Mouse (Mus musculus) testis, adult 2 months (tissue): ENCODE measurements around the gene Gm4884. TPM values are rescaled to one million over a fixed set of nuclear protein-coding genes. Genes with fewer than 3 reads are reported as not detected.
A peak's percentile ranks its signal among the peaks of the same experiment; 100 is the strongest.
"Not testable (repeated sequence)": the region's sequence is repeated elsewhere in the genome, so short reads cannot be mapped to it uniquely, and the experiment has no call there.

ENCODE experiments used
- H3K27ac ChIP-seq: fragments of 200-500 bp; 2 replicates; pipeline ENCODE4 v1.5.1; 2012; ENCODE audit warnings: low read depth, low read length; ENCODE audit not compliant: control insufficient read depth, insufficient read depth
- H3K27me3 ChIP-seq: fragments of 200-500 bp; 2 replicates; pipeline ENCODE4 v1.6.1; 2012; ENCODE audit warnings: mild to moderate bottlenecking, low read length, moderate library complexity; ENCODE audit not compliant: control insufficient read depth, insufficient read depth
- H3K36me3 ChIP-seq: fragments of 200-500 bp; 2 replicates; pipeline ENCODE4 v1.6.1; 2012; ENCODE audit warnings: mild to moderate bottlenecking, low read length; ENCODE audit not compliant: control insufficient read depth, insufficient read depth
- H3K4me1 ChIP-seq: fragments of 200-500 bp; 2 replicates; pipeline ENCODE4 v1.6.1; 2012; ENCODE audit warnings: low read length; ENCODE audit not compliant: control insufficient read depth, insufficient read depth
- H3K4me3 ChIP-seq: fragments of 200-500 bp; 2 replicates; pipeline ENCODE4 v1.5.1; 2012; ENCODE audit warnings: low read depth, mild to moderate bottlenecking, low read length, moderate library complexity, mixed read lengths; ENCODE audit not compliant: control insufficient read depth
- CTCF ChIP-seq: fragments of 200-500 bp; IDR thresholded peaks from 2 replicates; pipeline ENCODE4 v1.5.1; 2012; ENCODE audit warnings: low read depth, mild to moderate bottlenecking, inconsistent platforms, low read length, moderate library complexity; ENCODE audit not compliant: control insufficient read depth, insufficient read depth, insufficient replicate concordance
- POLR2A ChIP-seq: fragments of 200-500 bp; IDR thresholded peaks from 2 replicates; pipeline ENCODE4 v1.6.1; 2012; ENCODE audit warnings: low read depth, mild to moderate bottlenecking, inconsistent platforms, low read length, moderate library complexity; ENCODE audit not compliant: control insufficient read depth
- polyA plus RNA-seq: library from polyadenylated mRNA; depleted of rRNA; stranded (reverse); fragments of >200 nt; gene quantifications from 2 replicates; pipeline ENCODE4 v1.2.3, GENCODE M21; 2012; rRNA removed

The Gm4884 gene
- polyA plus RNA-seq = 5.7 and 8.4 TPM in 2 replicates

- not testable (repeated sequence) for H3K27ac ChIP-seq, H3K4me1 ChIP-seq, H3K36me3 ChIP-seq, H3K27me3 ChIP-seq
- peak within 1 kb of the TSS; percentile 40; the same call in 1 of the 2 replicates for H3K4me3 ChIP-seq
Observed at GRCm38 (mm10) chr7:41032419-41032818, at the start of gene Gm4884. TSS of gene Gm4884 (plus strand) at chr7:41032719.

- no peak within 1 kb of the TSS for H3K27ac ChIP-seq
- TF ChIP-seq CTCF = no peak
- TF ChIP-seq POLR2A = no peak
- H3K36me3 ChIP-seq = no peaks in the 10 kb centered on the region
- H3K4me3 ChIP-seq = peak within 1 kb of the TSS; percentile 62; the same call in 1 of the 2 replicates
- H3K4me1 ChIP-seq = no peaks in the 10 kb centered on the region
- H3K27me3 ChIP-seq = no peaks in the 10 kb centered on the region
Observed at GRCm38 (mm10) chr7:40987243-40987642, 45.3 kb upstream of the Gm4884 start, which contains the start of gene 4930433I11Rik. TSS of gene 4930433I11Rik (plus strand) at chr7:40987543.

DNA sequence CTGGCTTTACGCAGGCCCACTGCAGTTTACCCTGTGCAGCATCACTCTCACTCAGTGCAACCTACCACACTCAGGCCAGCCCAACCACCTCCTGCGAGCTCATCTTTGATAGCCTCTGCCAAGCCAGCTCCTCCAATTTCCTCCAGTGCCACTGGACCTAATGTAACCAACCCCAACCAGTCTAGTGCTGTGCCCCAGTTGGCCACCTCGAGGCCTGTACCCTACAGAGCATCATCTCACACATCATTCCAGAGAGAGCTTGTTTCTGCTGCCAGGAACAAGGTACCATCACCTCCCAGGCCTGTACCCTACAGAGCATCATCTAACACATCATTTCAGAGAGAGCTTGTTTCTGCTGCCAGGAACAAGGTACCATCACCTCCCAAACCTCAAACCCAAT lies 11.5 kb downstream of the Gm4884 start:
- not testable (repeated sequence) for H3K4me1 ChIP-seq, H3K36me3 ChIP-seq, H3K27me3 ChIP-seq

More for the DNA sequence above, 11.5 kb downstream of the Gm4884 start:
- H3K4me3 ChIP-seq, H3K27ac ChIP-seq: not testable (repeated sequence)

Other genes starting within 250 kb of the Gm4884 start
- 2.4 and 3.4 TPM in 2 replicates for gene Vstm2b, start 134.4 kb upstream of the Gm4884 start, polyA plus RNA-seq
- 14.0 and 16.5 TPM in 2 replicates for gene 4930433I11Rik, start 45.2 kb upstream of the Gm4884 start, polyA plus RNA-seq
- 3.3 and 5.8 TPM in 2 replicates for gene Gm5592, start 121.1 kb downstream of the Gm4884 start, polyA plus RNA-seq